Mouse (Mus musculus): ENCODE measurements around the gene Spns2. TPM values are rescaled to one million over a fixed set of nuclear protein-coding genes. Genes with fewer than 3 reads are reported as not detected.

Gene Spns2
- total and polyA plus RNA-seq, 3 experiments = 0.07 to 0.17 (median 0.14) TPM

DNA sequence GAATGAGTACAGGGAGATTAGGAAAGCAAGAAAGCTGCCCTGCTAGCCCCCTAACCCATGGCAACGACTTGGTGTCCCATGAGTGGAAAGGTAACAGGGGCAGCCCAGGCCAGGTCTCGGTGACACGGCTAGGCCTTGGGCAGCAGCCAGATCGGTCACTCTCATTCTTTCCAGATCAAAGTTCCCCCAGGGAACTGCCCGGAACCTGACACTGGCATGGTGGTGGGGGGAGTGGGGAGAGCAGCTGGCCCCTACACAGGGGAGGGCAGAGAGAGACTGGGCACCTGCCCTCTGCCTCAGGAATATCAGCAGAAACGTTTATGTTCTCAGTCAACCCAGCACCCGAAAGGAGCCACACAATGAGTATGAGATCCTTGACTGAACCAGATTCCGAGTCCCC lies 71.5 kb downstream of the Spns2 start:
- no peak for TF ChIP-seq POLR2A (IDR thresholded peaks at IDR 0.05; ENCODE audit: low read depth, low read length)
- no peak for TF ChIP-seq JUN (IDR thresholded peaks at IDR 0.05; ENCODE audit: insufficient read depth, low read depth, low read length)
- no peak for TF ChIP-seq MXI1 (IDR thresholded peaks at IDR 0.05; ENCODE audit: low read depth, low read length)
- no peak for TF ChIP-seq JUND (conservative IDR thresholded peaks at IDR 0.05; ENCODE audit: low read depth, low read length)
- no peak for TF ChIP-seq MYC (IDR thresholded peaks at IDR 0.05; ENCODE audit: low read depth, low read length)
- no peak for TF ChIP-seq ELF1 (IDR thresholded peaks at IDR 0.05; ENCODE audit: low read depth, low read length)
- TF ChIP-seq ZKSCAN1 (IDR thresholded peaks at IDR 0.05; ENCODE audit: borderline replicate concordance, low read depth, low read length) = no peak
- no peak for TF ChIP-seq USF1 (IDR thresholded peaks at IDR 0.05; ENCODE audit: low read depth, low read length)
- no peak for TF ChIP-seq TCF12 (IDR thresholded peaks at IDR 0.05; ENCODE audit: low read depth, low read length)
- no peak for TF ChIP-seq PAX5 (IDR thresholded peaks at IDR 0.05; ENCODE audit: low read length)
- no peak for TF ChIP-seq USF2 (conservative IDR thresholded peaks at IDR 0.05; ENCODE audit: low read depth, low read length)
- in situ Hi-C loops (cut with MboI; ENCODE audit: low pct_ligation_motif_present, low pct_unique_long_range_greater_than_20kb, low sequenced_read_pairs) (no loop called here), dilution Hi-C loops (cut with MboI; ENCODE audit: extremely low pct_ligation_motif_present, extremely low pct_unique_long_range_greater_than_20kb, low sequenced_read_pairs) (no loop called here)
- H3K36me3 ChIP-seq (replicated peaks in 1 of 2; ENCODE audit: control insufficient read depth in 1 of 2, insufficient read depth in 1 of 2, low read length in 1 of 2) = no peaks in the 10 kb centered on the region
- H3K4me1 ChIP-seq (ENCODE audit: control insufficient read depth in 1 of 2, insufficient read depth in 2 of 2) = peaks cover 0 to 13% of the 10 kb centered on the region in 2 experiments; a peak in 2 of 4 replicates
- H3K9me3 ChIP-seq (replicated peaks; ENCODE audit: low read length) = no peaks in the 10 kb centered on the region
- no peak overlapping the region for H3K4me3 ChIP-seq (replicated peaks in 1 of 3; ENCODE audit: low read depth in 2 of 3, low read length in 2 of 3, poor library complexity in 1 of 3)
- no peak overlapping the region for H3K27ac ChIP-seq (ENCODE audit: insufficient read depth, low read depth)
- no peak overlapping the region for H3K9ac ChIP-seq (ENCODE audit: insufficient read depth, low read depth)
- peaks cover 32% of the 10 kb centered on the region for H3K27me3 ChIP-seq (replicated peaks)
- no peaks in the 10 kb centered on the region for H3K79me2 ChIP-seq (replicated peaks; ENCODE audit: control insufficient read depth, extremely low read depth, insufficient read depth, poor library complexity, severe bottlenecking)
- H3K4me2 ChIP-seq (ENCODE audit: insufficient read depth, low read depth, poor library complexity, severe bottlenecking) = no peak overlapping the region
- no peak for DNase-seq (ENCODE audit: extremely low read depth)

GRCm38 (mm10) chr11:72417376-72417775 lies 72.3 kb downstream of the Spns2 start:
- no peak overlapping the region for H3K4me2 ChIP-seq (ENCODE audit: insufficient read depth, low read depth, poor library complexity, severe bottlenecking)
- no peak overlapping the region for H3K27ac ChIP-seq (ENCODE audit: insufficient read depth, low read depth)
- no peak overlapping the region for H3K9ac ChIP-seq (ENCODE audit: insufficient read depth, low read depth)
- dilution Hi-C loops (cut with MboI; ENCODE audit: extremely low pct_ligation_motif_present, extremely low pct_unique_long_range_greater_than_20kb, low sequenced_read_pairs) = no loop called here
- no peak for TF ChIP-seq SMC3 (IDR thresholded peaks at IDR 0.05; ENCODE audit: low read depth, low read length)
- TF ChIP-seq MAZ (IDR thresholded peaks at IDR 0.05; ENCODE audit: low read depth, low read length) = no peak
- no peak for TF ChIP-seq EP300 (IDR thresholded peaks at IDR 0.05; ENCODE audit: low read length)
- TF ChIP-seq MAX (IDR thresholded peaks at IDR 0.05; ENCODE audit: low read length) = no peak
- TF ChIP-seq ZC3H11A (IDR thresholded peaks at IDR 0.05; ENCODE audit: low read depth, low read length) = no peak
- no peak for TF ChIP-seq E2F4 (IDR thresholded peaks at IDR 0.05; ENCODE audit: insufficient replicate concordance, low read depth, low read length)
- no peak for TF ChIP-seq BHLHE40 (IDR thresholded peaks at IDR 0.05; ENCODE audit: low read depth, low read length)
- TF ChIP-seq MYC (IDR thresholded peaks at IDR 0.05; ENCODE audit: low read depth, low read length) = no peak
- no peak overlapping the region for H3K4me3 ChIP-seq (replicated peaks in 1 of 3; ENCODE audit: low read depth in 2 of 3, low read length in 2 of 3, poor library complexity in 1 of 3)
- no peaks in the 10 kb centered on the region for H3K79me2 ChIP-seq (replicated peaks; ENCODE audit: control insufficient read depth, extremely low read depth, insufficient read depth, poor library complexity, severe bottlenecking)
- H3K36me3 ChIP-seq (replicated peaks in 1 of 2; ENCODE audit: control insufficient read depth in 1 of 2, insufficient read depth in 1 of 2, low read length in 1 of 2) = no peaks in the 10 kb centered on the region
- DNase-seq (ENCODE audit: extremely low read depth) = no peak
- peaks cover 0 to 13% of the 10 kb centered on the region in 2 experiments; a peak in 2 of 4 replicates for H3K4me1 ChIP-seq (ENCODE audit: control insufficient read depth in 1 of 2, insufficient read depth in 2 of 2)
- no peaks in the 10 kb centered on the region for H3K9me3 ChIP-seq (replicated peaks; ENCODE audit: low read length)
- in situ Hi-C loops (cut with MboI; ENCODE audit: low pct_ligation_motif_present, low pct_unique_long_range_greater_than_20kb, low sequenced_read_pairs) = no loop called here
- peaks cover 40% of the 10 kb centered on the region for H3K27me3 ChIP-seq (replicated peaks)

Measured in CH12.LX (cell line).